Mouse (Mus musculus) brain, embryonic 14.5 days (tissue): ENCODE results near the gene Adcy2. TPM values are rescaled to one million over a fixed set of nuclear protein-coding genes. Genes with fewer than 3 reads are reported as not detected.

Source experiments
- DNase-seq: peaks from one replicate; pipeline ENCODE4 v3.0.0-alpha.2; 2011; ENCODE audit warnings: low read depth
- CTCF ChIP-seq: fragments of 200-500 bp; IDR thresholded peaks from 2 replicates; pipeline ENCODE4 v1.5.1; 2012; ENCODE audit warnings: inconsistent platforms, mild to moderate bottlenecking, moderate library complexity, borderline replicate concordance; ENCODE audit not compliant: insufficient read depth, insufficient read length; ENCODE audit errors: extremely low read depth
- POLR2A ChIP-seq: fragments of 200-500 bp; IDR thresholded peaks from 2 replicates; pipeline ENCODE4 v1.6.1; 2012; ENCODE audit warnings: mild to moderate bottlenecking, inconsistent platforms, borderline replicate concordance; ENCODE audit not compliant: poor library complexity, insufficient read depth, insufficient read length, severe bottlenecking; ENCODE audit errors: extremely low read depth
- polyA plus RNA-seq: library from polyadenylated mRNA; depleted of rRNA; stranded (reverse); fragments of >200 nt; gene quantifications from 2 replicates; pipeline ENCODE4 v1.2.3, GENCODE M21; 2012

Adcy2 gene
- polyA plus RNA-seq, 1 experiment: 16.0 TPM

DNA sequence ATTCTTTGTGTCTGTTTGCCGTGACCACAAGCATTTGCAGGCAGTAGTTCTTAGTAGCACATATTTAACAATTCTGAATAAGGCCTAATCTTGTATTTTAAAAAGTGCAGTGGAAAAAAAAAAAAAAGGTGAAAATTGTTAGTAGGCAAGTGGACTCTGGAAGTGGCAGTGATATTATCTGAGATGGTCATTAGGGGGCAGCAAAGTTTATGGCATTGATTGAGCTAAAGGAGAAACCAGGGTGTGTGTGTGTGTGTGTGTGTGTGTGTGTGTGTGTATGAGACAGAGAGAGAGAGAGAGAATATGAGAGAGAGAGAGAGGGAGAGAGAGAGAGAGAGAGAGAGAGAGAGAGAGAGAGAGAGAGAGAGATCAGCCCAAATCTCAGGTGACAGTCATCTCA, 405.5 kb downstream of the Adcy2 start:
- TF ChIP-seq POLR2A (no peak), CTCF (peak; percentile 22; the same call in 1 of the 2 replicates)
- DNase-seq: peak; percentile 69

DNA sequence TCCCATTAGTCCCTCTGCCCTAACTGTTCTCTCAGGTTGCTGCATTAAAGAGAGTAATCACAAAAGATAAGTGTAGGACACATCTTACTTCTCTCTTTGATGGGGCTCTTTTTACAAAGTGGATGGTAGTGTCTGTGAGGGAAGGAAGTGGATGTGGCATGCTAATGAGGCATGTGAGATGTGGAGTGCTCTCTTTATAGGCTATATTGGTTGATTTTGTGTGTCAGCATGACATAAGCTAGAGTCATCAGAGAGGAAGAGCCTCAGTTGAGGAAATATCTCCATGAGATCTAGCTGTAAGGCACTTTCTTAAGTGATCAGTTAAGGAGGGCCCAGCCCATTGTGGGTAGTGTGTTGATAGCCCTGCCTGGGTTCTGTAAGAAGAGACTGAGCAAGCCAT, 411.0 kb downstream of the Adcy2 start:
- no peak for TF ChIP-seq CTCF
- no peak for TF ChIP-seq POLR2A

DNA sequence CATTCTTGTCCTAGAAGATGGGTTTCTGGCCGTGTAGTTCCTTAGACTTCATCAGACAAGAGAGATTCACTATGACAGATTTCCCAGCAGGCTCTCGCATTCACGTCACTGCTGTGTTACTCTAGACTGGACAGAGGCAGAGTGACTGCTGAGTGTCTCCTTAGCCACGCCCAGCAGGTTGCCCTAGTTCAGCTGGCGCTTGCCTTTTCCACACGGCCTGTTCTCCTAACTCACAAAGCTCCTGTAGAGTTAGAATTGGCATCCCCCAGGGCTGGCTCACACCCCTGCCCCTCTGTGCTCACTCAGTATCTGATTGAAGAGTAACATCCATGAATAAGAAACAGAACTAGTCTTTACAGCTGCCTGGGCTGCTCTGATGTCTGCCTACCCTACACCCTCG, 413.9 kb downstream of the Adcy2 start:
- TF ChIP-seq POLR2A (no peak), CTCF (no peak)
- DNase-seq: no peak

More for the DNA sequence above, 411.0 kb downstream of the Adcy2 start:
- DNase-seq: no peak

DNA sequence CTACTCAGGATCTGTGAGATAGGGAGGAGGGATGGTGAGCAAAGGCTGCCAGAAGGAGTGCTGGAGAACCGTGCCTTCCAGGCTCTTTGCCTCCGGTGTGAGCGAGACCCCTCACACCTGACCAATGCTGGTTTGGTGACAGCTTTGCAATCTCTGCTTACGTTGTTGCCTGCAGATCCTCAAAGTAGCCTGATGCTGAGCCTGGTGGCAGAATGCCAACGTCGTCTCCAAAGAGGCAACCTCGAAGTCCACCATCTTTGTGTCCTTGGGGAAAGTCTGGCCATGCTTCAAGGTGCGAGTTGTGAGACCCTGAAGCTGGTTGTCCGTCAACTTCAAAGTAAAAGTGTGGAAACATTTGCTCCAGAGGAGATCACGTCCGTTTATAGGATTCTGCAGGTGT, 415.4 kb downstream of the Adcy2 start:
- TF ChIP-seq CTCF: no peak
- TF ChIP-seq POLR2A: no peak
- DNase-seq: no peak

DNA sequence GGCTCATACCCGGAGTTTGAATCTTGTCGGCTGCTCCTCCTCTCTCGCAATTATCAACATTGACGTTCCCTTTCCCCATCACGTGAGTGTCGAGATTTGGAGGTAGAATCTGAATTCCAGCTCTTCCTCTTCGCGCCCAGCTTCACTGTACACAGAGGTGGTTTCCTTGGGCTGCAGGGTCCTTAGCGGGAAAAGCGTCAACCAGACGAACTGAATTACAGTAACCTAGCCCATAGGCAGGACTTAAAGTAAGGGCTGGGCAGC, 416.9 kb downstream of the Adcy2 start:
- no peak for DNase-seq
- no peak for TF ChIP-seq CTCF
- TF ChIP-seq POLR2A: no peak

GRCm38 (mm10) chr13:68581747-68582516, 417.4 kb downstream of the Adcy2 start, which contains the start of the genes Mtrr and Fastkd3:
Mtrr (minus strand) TSS chr13:68582149.
Fastkd3 (plus strand) TSS chr13:68582234.
- no peak for TF ChIP-seq CTCF
- TF ChIP-seq POLR2A: peak; percentile 73; the same call in 1 of the 2 replicates
- DNase-seq: peak; percentile 99

GRCm38 (mm10) chr13:68581086-68581740, 418.1 kb downstream of the Adcy2 start:
- TF ChIP-seq POLR2A: no peak
- TF ChIP-seq CTCF: no peak
- DNase-seq: no peak

- DNase-seq: no peak
- TF ChIP-seq POLR2A (no peak), CTCF (no peak)
These were observed 421.4 kb downstream of the Adcy2 start for GRCm38 (mm10) chr13:68577945-68578344.

DNA sequence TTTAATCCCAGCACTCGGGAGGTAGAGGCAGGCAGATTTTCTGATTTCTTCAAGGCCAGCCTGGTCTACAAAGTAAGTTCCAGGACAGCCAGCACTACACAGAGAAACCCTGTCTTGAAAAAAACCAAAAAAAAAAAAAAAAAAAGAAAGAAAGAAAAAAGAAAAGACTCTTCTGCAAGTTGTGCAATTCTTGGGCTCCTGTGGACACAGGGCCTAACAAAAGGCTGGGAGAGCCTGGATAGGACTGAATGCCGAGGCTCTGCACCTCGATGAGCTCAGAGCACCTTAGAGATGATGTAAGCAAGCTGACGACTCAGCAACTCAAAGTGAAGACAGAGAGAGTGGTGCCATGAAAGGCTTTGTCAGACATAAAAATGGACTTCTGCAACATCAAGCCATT, 424.9 kb downstream of the Adcy2 start:
- no peak for DNase-seq
- TF ChIP-seq POLR2A (no peak), CTCF (no peak)

GRCm38 (mm10) chr13:68572966-68573913, 426.1 kb downstream of the Adcy2 start:
- no peak for DNase-seq
- TF ChIP-seq CTCF (no peak), POLR2A (no peak)

DNA sequence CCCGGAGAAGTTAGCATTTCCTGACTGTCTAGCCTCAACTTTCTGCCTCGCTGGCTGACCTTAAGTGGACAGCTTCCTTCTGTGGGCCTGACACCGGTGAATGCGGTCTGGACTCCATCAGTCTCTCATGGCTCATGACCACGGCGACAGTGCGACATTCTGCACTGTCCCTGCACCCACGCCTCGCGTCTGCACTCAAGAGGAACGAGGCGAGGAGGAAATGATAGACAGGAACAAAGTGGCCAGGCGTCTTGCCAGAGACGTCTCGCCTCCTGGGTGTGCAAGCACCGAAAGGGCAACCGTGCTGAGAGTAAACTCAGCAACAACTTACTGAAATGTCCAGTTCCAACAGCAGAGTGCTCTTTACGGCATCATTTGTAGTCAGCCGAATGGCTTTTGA, 427.1 kb downstream of the Adcy2 start:
- TF ChIP-seq POLR2A: no peak
- TF ChIP-seq CTCF: no peak
- DNase-seq: no peak
